Mouse (Mus musculus) spleen, adult 18-20 months (tissue): ENCODE data around the gene Cdk9.

Source experiments
- DNase-seq, 2 experiments: peaks; one replicate each; pipeline ENCODE4 v3.0.0; 2022; ENCODE audit warnings: mixed read lengths in 2 of 2

Cdk9 gene

GRCm38 (mm10) chr2:32704021-32704421, 8.9 kb downstream of the Cdk9 start, which contains the start of gene Fpgs:
TSS of gene Fpgs (minus strand) at chr2:32704145.
- no peak for DNase-seq

- no peak for DNase-seq
Observed at GRCm38 (mm10) chr2:32703046-32703445, 9.8 kb downstream of the Cdk9 start.

GRCm38 (mm10) chr2:32700966-32701743, 11.7 kb downstream of the Cdk9 start:
- DNase-seq = no peak

- no peak for DNase-seq
Observed at GRCm38 (mm10) chr2:32699680-32700079, 13.2 kb downstream of the Cdk9 start.

- DNase-seq = no peak
Observed at GRCm38 (mm10) chr2:32694691-32695090, 18.2 kb downstream of the Cdk9 start.

GRCm38 (mm10) chr2:32693823-32694411, 19.0 kb downstream of the Cdk9 start:
- peak; percentile 90 for DNase-seq

- DNase-seq = no peak
Observed at GRCm38 (mm10) chr2:32693282-32693681, 19.6 kb downstream of the Cdk9 start.

- no peak for DNase-seq
Observed at GRCm38 (mm10) chr2:32692496-32692895, 20.4 kb downstream of the Cdk9 start.

GRCm38 (mm10) chr2:32691041-32691440, 21.8 kb downstream of the Cdk9 start:
- DNase-seq = no peak

GRCm38 (mm10) chr2:32689420-32689819, 23.5 kb downstream of the Cdk9 start:
- peak; percentile 76 to 89 for DNase-seq

GRCm38 (mm10) chr2:32687562-32687961, 25.3 kb downstream of the Cdk9 start:
- DNase-seq = no peak

- DNase-seq = no peak
Observed at GRCm38 (mm10) chr2:32686640-32687039, 26.2 kb downstream of the Cdk9 start.

GRCm38 (mm10) chr2:32685807-32686206, 27.1 kb downstream of the Cdk9 start:
- DNase-seq = no peak

- no peak for DNase-seq
Observed at GRCm38 (mm10) chr2:32684681-32685428, 28.0 kb downstream of the Cdk9 start.

GRCm38 (mm10) chr2:32683701-32684100, 29.2 kb downstream of the Cdk9 start:
- DNase-seq = no peak

GRCm38 (mm10) chr2:32682721-32683417, 30.0 kb downstream of the Cdk9 start:
- no peak for DNase-seq

- DNase-seq = no peak
Observed at GRCm38 (mm10) chr2:32681754-32682153, 31.1 kb downstream of the Cdk9 start.

GRCm38 (mm10) chr2:32680961-32681650, 31.8 kb downstream of the Cdk9 start:
- no peak for DNase-seq

GRCm38 (mm10) chr2:32680051-32680451, 32.8 kb downstream of the Cdk9 start:
- DNase-seq = no peak

- DNase-seq = no peak
Observed at GRCm38 (mm10) chr2:32677683-32678082, 35.2 kb downstream of the Cdk9 start.

- DNase-seq = no peak
Observed at GRCm38 (mm10) chr2:32676821-32677220, 36.1 kb downstream of the Cdk9 start.

GRCm38 (mm10) chr2:32673176-32673917, 39.5 kb downstream of the Cdk9 start:
- no peak for DNase-seq
